Mouse (Mus musculus) liver, embryonic 13.5 days (tissue): Measurements from ENCODE around the gene Scgb1c1. TPM values are rescaled to one million over a fixed set of nuclear protein-coding genes. Genes with fewer than 3 reads are reported as not detected.

Source experiments
- ATAC-seq: fragments of 200-750 bp; cut with Nextera tagmentation; 2 replicates; pipeline ENCODE4 v1.8.0; 2017; ENCODE audit warnings: low read depth, mild to moderate bottlenecking, moderate number of reproducible peaks, moderate library complexity
- DNase-seq: peaks from one replicate; pipeline ENCODE4 v3.0.0; 2022
- H3K27ac ChIP-seq: fragments of 300-500 bp; sonication (generic); 2 replicates; pipeline ENCODE4 v1.5.1; 2015; ENCODE audit warnings: moderate library complexity, mild to moderate bottlenecking, inconsistent platforms
- H3K27me3 ChIP-seq: fragments of 300-500 bp; sonication (generic); 2 replicates; pipeline ENCODE4 v1.6.1; 2015; ENCODE audit warnings: mild to moderate bottlenecking, inconsistent platforms
- H3K36me3 ChIP-seq: fragments of 300-500 bp; sonication (generic); 2 replicates; pipeline ENCODE4 v1.6.1; 2015; ENCODE audit warnings: mild to moderate bottlenecking, inconsistent platforms
- H3K4me1 ChIP-seq: fragments of 300-500 bp; sonication (generic); replicated peaks from 2 replicates; pipeline ENCODE4 v1.6.1; 2015; ENCODE audit warnings: inconsistent platforms
- H3K4me2 ChIP-seq: fragments of 300-500 bp; sonication (generic); 2 replicates; pipeline ENCODE4 v1.6.1; 2015; ENCODE audit warnings: inconsistent platforms, mild to moderate bottlenecking, moderate library complexity
- H3K4me3 ChIP-seq: fragments of 300-500 bp; sonication (generic); replicated peaks from 2 replicates; pipeline ENCODE4 v1.5.1; 2015; ENCODE audit warnings: mild to moderate bottlenecking, inconsistent platforms
- H3K9ac ChIP-seq: fragments of 300-500 bp; sonication (generic); 2 replicates; pipeline ENCODE4 v1.6.1; 2015; ENCODE audit warnings: mild to moderate bottlenecking, inconsistent platforms
- H3K9me3 ChIP-seq: fragments of 300-500 bp; sonication (generic); replicated peaks from 2 replicates; pipeline ENCODE4 v1.6.1; 2016; ENCODE audit warnings: inconsistent platforms
- WGBS: fragments of 180-500 bp; shearing (Covaris S2); methylation state at CpG from one replicate; pipeline ENCODE4 v1.1.7; 2015; ENCODE audit not compliant: insufficient replicate concordance; 5-methylcytosine and 5-hydroxymethylcytosine counted together
- polyA plus RNA-seq: library from polyadenylated mRNA; unstranded; fragments of >200 nt; fragmentation: Nextera tagmentation; extraction: Ambion mirVana; gene quantifications from 2 replicates; pipeline ENCODE4 v1.2.1, GENCODE M21; 2015

The Scgb1c1 gene
- polyA plus RNA-seq, result not detected in 2 replicates

DNA sequence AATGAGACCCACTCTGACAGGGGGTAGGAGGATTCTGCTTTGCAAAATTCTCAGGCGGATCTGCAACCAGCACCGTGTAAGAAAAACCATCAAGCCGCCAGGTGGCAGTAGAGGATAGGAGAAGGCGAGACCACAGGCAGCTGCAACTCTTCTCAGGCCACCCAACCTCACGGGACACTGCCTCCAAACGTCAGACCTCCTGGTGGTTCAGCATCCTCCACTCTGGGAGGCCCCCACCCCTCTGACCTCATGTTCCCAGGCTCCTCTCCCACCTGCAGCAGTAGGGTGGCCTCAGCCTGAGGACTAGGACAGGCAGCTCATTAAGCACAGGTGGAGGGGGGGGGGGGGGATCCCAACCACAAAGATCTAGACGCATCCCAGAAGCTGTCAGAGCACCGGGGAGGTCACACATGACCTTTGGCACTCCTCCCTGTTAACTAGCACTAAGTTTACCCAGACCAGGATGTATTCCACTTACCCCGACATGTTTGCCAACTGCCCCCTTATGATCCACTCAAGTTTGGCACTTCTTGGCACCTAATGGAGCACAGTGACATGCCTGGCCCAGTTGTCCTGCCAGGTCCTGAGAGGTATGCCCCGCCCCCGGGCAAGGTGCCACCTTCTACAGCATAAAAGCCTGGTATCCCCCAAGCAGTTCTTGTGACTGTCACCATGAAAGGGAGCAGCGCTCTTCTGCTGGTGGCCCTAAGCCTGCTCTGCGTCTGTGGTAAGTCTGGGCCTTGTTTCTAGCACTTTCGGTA lies at the start of gene Scgb1c1:
Gene Scgb1c1, plus strand, starts transcription at position 643 of the 761 bp plus-strand sequence.
- Histone ChIP-seq H3K27me3 (peaks cover 38% of the 10 kb centered on the region), H3K4me3 (no peak within 1 kb of the TSS), H3K27ac (no peak within 1 kb of the TSS), H3K9me3 (no peaks in the 10 kb centered on the region), H3K9ac (no peak within 1 kb of the TSS), H3K4me1 (peaks cover 2% of the 10 kb centered on the region; the same call in 1 of the 2 replicates), H3K4me2 (no peak within 1 kb of the TSS), H3K36me3 (no peaks in the 10 kb centered on the region)
- 27% methylated on average over 14 of the region's 14 CpGs for WGBS
- peak; percentile 72 for ATAC-seq
- DNase-seq, result peak; percentile 68

DNA sequence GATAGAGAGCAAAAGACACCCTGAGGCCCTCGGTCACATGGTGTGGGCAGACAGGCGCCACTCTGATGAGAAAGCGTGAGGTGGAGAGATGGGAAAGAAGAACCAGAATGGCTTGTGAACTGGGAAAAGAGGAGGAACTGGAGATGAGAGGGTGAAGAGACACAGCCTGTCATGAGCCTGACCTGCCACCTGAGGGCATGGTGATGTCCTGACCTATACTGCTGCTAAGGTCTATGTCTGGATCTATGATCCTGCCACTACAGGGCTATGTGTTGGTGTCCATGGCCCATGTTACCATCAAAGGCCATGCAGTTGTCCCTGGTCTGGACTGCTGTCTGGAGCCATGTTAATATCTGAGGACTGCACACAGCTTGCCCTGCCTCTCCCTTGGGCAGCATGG lies 47.7 kb upstream of the Scgb1c1 start:
- no peak; the same call in 1 of the 2 replicates for ATAC-seq
- Histone ChIP-seq H3K36me3 (no peaks in the 10 kb centered on the region), H3K27ac (no peak overlapping the region), H3K4me3 (no peak overlapping the region), H3K9me3 (no peaks in the 10 kb centered on the region), H3K27me3 (no peaks in the 10 kb centered on the region), H3K9ac (no peak overlapping the region), H3K4me1 (no peaks in the 10 kb centered on the region), H3K4me2 (no peak overlapping the region)
- no peak for DNase-seq
- 73% methylated on average over 3 of the region's 3 CpGs for WGBS

DNA sequence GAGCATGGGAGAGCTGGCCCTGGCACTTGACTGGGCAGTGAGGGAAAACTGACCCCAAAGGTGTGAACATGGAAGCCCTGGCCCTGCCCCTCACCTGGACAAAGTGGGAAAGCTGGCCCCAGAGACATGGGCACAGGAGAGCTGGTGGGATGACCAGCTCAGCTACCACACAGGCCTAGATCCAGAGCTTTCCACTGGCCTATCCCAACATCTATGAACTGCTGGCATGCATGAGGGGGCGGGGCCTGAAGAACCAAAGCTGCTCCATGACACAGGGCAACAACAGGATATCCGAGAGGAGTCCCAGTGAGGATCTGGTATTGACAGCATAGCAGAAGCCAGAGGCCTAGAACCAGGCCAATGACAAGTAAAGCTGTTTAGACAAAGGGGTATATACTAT lies 47.1 kb upstream of the Scgb1c1 start:
- Histone ChIP-seq H3K4me3 (no peak overlapping the region), H3K27me3 (no peaks in the 10 kb centered on the region), H3K4me2 (no peak overlapping the region), H3K4me1 (no peaks in the 10 kb centered on the region), H3K36me3 (no peaks in the 10 kb centered on the region), H3K9ac (no peak overlapping the region), H3K27ac (no peak overlapping the region), H3K9me3 (no peaks in the 10 kb centered on the region)
- WGBS, result 55% methylated on average over 2 of the region's 2 CpGs
- ATAC-seq (no peak), DNase-seq (no peak)

DNA sequence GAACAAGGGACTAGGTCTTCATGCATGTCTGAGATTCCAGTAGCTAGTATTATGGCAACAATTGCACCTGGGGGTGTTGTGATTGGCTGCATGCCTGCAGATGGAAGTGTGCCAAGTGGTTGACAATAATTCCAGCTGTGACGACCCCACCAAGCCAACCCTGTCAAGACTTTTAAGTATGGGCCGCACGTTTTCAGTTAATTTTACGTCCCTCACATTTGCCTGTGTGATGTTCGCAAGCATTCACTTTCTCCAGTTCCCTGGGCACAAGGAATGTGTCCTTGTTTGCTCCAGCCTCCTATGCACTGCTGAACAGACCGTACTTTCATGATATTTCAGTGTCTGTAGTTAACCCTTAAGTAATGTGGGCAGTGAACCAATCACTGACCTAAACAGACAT lies 42.7 kb upstream of the Scgb1c1 start:
- no peak overlapping the region for H3K4me2 ChIP-seq
- no peaks in the 10 kb centered on the region for H3K9me3 ChIP-seq
- 69% methylated on average over 6 of the region's 6 CpGs for WGBS
- no peaks in the 10 kb centered on the region for H3K36me3 ChIP-seq
- no peak overlapping the region for H3K27ac ChIP-seq
- H3K9ac ChIP-seq, result no peak overlapping the region
- no peak for ATAC-seq
- H3K4me3 ChIP-seq, result no peak overlapping the region
- no peak for DNase-seq
- no peaks in the 10 kb centered on the region for H3K4me1 ChIP-seq
- no peaks in the 10 kb centered on the region for H3K27me3 ChIP-seq

DNA sequence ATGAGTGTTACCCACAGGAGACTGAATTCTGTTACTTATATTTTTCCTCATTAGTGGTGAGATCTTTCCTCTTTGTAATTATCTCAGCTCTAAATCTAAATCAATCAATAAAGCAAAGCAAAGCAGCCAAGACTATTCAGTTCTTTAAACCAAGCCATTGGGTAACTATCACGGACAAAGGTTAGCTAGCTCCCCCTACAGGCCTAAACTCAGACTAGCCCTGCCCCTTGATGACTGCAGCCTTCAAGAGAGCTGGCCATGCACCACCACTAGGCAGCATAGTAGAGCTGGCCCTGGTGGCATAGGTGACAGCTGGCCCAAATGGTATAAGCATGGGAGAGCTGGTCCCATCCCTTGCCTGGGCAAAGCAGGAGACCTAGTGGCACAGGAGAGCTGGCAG lies 39.6 kb upstream of the Scgb1c1 start:
- Histone ChIP-seq H3K9ac (no peak overlapping the region), H3K27me3 (no peaks in the 10 kb centered on the region), H3K4me1 (no peaks in the 10 kb centered on the region), H3K9me3 (no peaks in the 10 kb centered on the region), H3K36me3 (no peaks in the 10 kb centered on the region), H3K4me2 (no peak overlapping the region), H3K27ac (no peak overlapping the region), H3K4me3 (no peak overlapping the region)
- WGBS, result 10% methylated on average over 1 of the region's 1 CpGs
- ATAC-seq (peak; percentile 67), DNase-seq (no peak)

DNA sequence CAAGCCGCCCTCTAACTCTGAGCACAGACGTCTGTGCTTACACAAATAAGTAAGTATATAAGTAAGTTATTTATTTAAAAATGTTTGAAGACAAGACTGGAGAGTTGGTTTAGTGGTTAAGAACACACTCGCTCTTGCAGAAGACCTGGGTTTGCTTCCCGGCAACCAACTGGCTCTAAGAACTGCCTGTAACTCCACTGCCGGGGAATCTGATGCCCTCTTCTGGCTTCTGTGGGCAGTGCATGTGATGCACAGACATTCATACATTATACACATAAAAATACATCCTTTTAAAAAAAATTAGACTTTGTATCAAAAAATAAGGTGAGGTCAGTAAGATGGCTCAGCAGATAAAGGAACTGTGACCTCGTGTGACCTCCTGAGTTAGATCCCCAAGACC lies 34.9 kb upstream of the Scgb1c1 start:
- H3K9me3 ChIP-seq, result no peaks in the 10 kb centered on the region
- H3K9ac ChIP-seq, result no peak overlapping the region
- no peak for DNase-seq
- H3K27ac ChIP-seq, result no peak overlapping the region
- no peak for ATAC-seq
- no peaks in the 10 kb centered on the region for H3K4me1 ChIP-seq
- no peak overlapping the region for H3K4me3 ChIP-seq
- no peak overlapping the region for H3K4me2 ChIP-seq
- H3K27me3 ChIP-seq, result no peaks in the 10 kb centered on the region
- H3K36me3 ChIP-seq, result no peaks in the 10 kb centered on the region
- 75% methylated on average over 6 of the region's 6 CpGs for WGBS

DNA sequence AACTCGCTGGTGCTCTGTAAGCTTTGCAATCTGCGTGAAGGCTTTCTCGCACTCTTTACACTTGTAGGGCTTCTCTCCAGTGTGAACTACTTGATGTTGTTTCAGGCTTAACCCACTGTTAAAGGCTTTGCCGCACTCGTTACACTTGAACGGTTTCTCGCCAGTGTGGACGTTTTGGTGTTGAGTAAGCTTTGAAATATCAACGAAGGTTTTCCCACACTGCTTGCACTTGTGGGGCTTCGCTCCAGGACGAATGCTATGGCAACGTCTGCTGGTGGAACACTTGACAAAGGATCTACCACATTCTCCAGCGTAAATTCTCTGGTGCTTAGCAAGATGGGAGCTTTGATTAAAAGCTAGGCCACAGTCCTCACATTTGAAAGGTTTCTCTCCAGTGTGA lies 33.6 kb upstream of the Scgb1c1 start:
- H3K36me3 ChIP-seq, result no peaks in the 10 kb centered on the region
- no peaks in the 10 kb centered on the region for H3K27me3 ChIP-seq
- no peak overlapping the region for H3K4me2 ChIP-seq
- no peak overlapping the region for H3K27ac ChIP-seq
- ATAC-seq (no peak), DNase-seq (no peak)
- H3K9me3 ChIP-seq, result no peaks in the 10 kb centered on the region
- no peak overlapping the region for H3K4me3 ChIP-seq
- no peak overlapping the region for H3K9ac ChIP-seq
- no peaks in the 10 kb centered on the region for H3K4me1 ChIP-seq
- 75% methylated on average over 13 of the region's 13 CpGs for WGBS

DNA sequence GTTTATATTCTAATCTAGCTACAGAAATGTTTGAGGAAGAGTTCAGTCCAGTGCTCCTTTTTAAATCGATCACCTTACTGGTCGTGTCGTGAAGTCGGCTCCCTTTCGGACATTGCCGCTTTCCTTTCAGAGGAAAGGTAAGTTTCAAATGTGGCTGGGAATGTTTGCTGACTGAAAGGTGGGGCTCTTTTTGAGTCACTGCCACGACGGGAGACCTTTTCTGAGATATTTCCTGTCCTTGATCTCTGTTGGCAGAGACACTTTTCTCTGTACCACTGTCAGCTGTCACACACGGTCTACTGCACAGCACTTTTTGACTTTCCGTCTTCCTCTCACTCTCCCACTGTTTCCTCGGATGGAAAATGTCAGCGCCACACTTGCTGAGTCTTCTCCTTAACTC lies 32.5 kb upstream of the Scgb1c1 start:
- no peak for DNase-seq

DNA sequence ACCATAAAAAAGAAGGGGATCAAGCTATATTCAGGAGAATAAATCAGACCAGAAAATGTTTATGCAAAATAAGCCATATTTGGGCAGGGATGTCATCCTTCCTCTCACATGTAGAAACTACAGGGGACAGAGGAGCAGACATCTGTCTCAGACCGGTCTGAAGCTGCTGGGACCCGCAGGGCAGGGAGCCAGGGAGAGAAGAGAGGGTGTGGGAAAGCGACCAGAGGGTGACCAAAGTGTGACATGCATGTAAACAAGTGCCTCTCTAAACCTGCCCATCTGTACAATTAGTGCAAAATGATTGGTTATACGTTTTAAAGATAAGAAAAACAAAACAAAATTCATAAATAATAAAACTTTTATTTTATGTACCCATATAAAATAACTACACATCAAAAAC lies 25.2 kb upstream of the Scgb1c1 start:
- Histone ChIP-seq H3K27ac (no peak overlapping the region), H3K4me2 (no peak overlapping the region), H3K27me3 (0 out of 2 replicates have a peak, but pooled peaks cover 2% of the 10 kb centered on the region), H3K4me3 (no peak overlapping the region), H3K9ac (no peak overlapping the region), H3K36me3 (no peaks in the 10 kb centered on the region), H3K9me3 (no peaks in the 10 kb centered on the region), H3K4me1 (peaks cover 10% of the 10 kb centered on the region)
- 58% methylated on average over 4 of the region's 4 CpGs for WGBS
- ATAC-seq, result no peak
- no peak for DNase-seq

More for the DNA sequence above, 32.5 kb upstream of the Scgb1c1 start:
- Histone ChIP-seq H3K4me1 (no peaks in the 10 kb centered on the region), H3K27ac (no peak overlapping the region), H3K36me3 (no peaks in the 10 kb centered on the region), H3K9ac (no peak overlapping the region), H3K9me3 (no peaks in the 10 kb centered on the region), H3K4me2 (no peak overlapping the region), H3K4me3 (no peak overlapping the region), H3K27me3 (no peaks in the 10 kb centered on the region)
- ATAC-seq, result no peak
- 77% methylated on average over 12 of the region's 12 CpGs for WGBS

DNA sequence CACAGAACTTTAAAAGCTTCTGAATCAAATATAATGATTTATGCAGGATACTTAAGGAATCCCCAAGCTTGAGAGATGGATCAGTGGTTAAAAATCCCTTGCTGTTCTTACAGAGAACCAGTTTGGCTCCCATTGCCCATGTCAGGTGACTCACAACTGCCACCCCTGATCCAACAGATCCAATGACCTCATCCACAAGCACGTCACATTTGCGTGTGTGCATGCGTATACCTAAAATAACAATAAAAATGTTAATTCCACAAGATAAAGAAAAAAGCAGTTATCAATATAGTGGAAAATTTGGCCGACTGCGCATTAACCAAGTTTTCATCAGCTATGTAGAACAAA lies 24.1 kb upstream of the Scgb1c1 start:
- Histone ChIP-seq H3K4me3 (peak overlapping the region; percentile 52), H3K27ac (no peak overlapping the region), H3K27me3 (peaks cover 9% of the 10 kb centered on the region; the same call in 1 of the 2 replicates), H3K36me3 (no peaks in the 10 kb centered on the region), H3K4me2 (peak overlapping the region; percentile 71), H3K9ac (no peak overlapping the region), H3K9me3 (no peaks in the 10 kb centered on the region), H3K4me1 (peaks cover 10% of the 10 kb centered on the region)
- ATAC-seq (no peak), DNase-seq (no peak)
- 57% methylated on average over 5 of the region's 5 CpGs for WGBS

DNA sequence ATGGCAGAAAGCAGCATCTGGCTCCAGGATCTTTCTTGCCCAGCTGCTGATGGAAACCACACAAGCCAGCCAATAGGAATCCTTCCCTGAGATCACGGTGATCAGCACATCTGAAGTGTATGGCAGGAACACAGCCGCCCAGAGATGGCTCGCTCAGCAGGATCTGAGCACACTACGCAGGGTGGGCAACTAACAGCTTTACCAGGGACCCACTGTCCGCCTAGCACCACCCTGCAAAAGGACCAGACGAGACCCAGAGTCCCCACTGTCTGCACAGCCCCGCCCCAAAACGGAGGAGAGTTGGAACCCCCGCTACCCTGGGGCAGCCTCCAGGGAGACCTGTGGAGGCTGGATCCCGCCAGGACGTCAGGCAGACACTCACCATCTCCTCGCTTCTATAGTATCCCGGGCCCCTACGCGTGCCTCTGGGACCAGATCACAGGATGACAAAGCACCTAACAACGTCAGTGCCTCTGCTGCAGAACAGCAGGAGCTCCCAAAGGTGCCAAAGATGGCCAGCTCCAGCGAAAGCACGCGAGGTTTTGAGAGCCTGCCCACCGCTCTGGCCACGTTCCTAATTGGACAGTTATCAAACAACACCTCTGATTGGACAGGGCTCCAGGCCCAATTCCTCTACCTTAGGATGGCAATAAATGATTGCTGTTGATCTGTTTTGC lies 23.6 kb upstream of the Scgb1c1 start, which contains the start of gene Zfp941:
Gene Zfp941, minus strand, starts transcription at position 526 of the 677 bp plus-strand sequence.
- ATAC-seq, result peak; percentile 74

More for the DNA sequence above, 23.6 kb upstream of the Scgb1c1 start, which contains the start of gene Zfp941:
- WGBS, result 3% methylated on average over 21 of the region's 21 CpGs
- H3K36me3 ChIP-seq, result no peaks in the 10 kb centered on the region
- no peaks in the 10 kb centered on the region for H3K9me3 ChIP-seq
- H3K4me3 ChIP-seq, result peak within 1 kb of the TSS; percentile 52
- H3K4me1 ChIP-seq, result peaks cover 10% of the 10 kb centered on the region
- H3K4me2 ChIP-seq, result peak within 1 kb of the TSS; percentile 71
- peaks cover 9% of the 10 kb centered on the region; the same call in 1 of the 2 replicates for H3K27me3 ChIP-seq
- peak; percentile 10 for DNase-seq
- no peak within 1 kb of the TSS for H3K27ac ChIP-seq
- peak within 1 kb of the TSS; percentile 57 for H3K9ac ChIP-seq
